Mouse (Mus musculus): ENCODE measurements around the gene Nsa2.
"Not testable (repeated sequence)": the region's sequence is repeated elsewhere in the genome, so short reads cannot be mapped to it uniquely, and the experiment has no call there.

The Nsa2 gene

GRCm38 (mm10) chr13:97137466-97138400, at the start of gene Nsa2, which contains the start of gene Gfm2:
TSS of gene Nsa2 (minus strand) at chr13:97137937.
TSS of gene Gfm2 (plus strand) at chr13:97137937.
- peak; percentile 84 to 89 for DNase-seq (ENCODE audit: low spot score in 2 of 2)

- DNase-seq (ENCODE audit: low spot score in 2 of 2), result no peak
Observed at GRCm38 (mm10) chr13:97186346-97186745, 48.6 kb upstream of the Nsa2 start.

GRCm38 (mm10) chr13:97184656-97185055, 46.9 kb upstream of the Nsa2 start:
- no peak for DNase-seq (ENCODE audit: low spot score in 2 of 2)

GRCm38 (mm10) chr13:97184168-97184567, 46.4 kb upstream of the Nsa2 start:
- DNase-seq (ENCODE audit: low spot score in 2 of 2), result no peak

GRCm38 (mm10) chr13:97182821-97183220, 45.1 kb upstream of the Nsa2 start:
- no peak for DNase-seq (ENCODE audit: low spot score in 2 of 2)

GRCm38 (mm10) chr13:97180113-97180828, 42.5 kb upstream of the Nsa2 start:
- no peak for DNase-seq (ENCODE audit: low spot score in 2 of 2)

- DNase-seq (ENCODE audit: low spot score in 2 of 2), result no peak
Observed at GRCm38 (mm10) chr13:97178943-97179342, 41.2 kb upstream of the Nsa2 start.

GRCm38 (mm10) chr13:97176731-97177130, 39.0 kb upstream of the Nsa2 start:
- no peak for DNase-seq (ENCODE audit: low spot score in 2 of 2)

- DNase-seq (ENCODE audit: low spot score in 2 of 2), result no peak
Observed at GRCm38 (mm10) chr13:97175520-97176264, 38.0 kb upstream of the Nsa2 start.

- DNase-seq (ENCODE audit: low spot score in 2 of 2), result peak; percentile 14 to 71
Observed at GRCm38 (mm10) chr13:97145834-97146233, 8.1 kb upstream of the Nsa2 start.

GRCm38 (mm10) chr13:97142321-97142720, 4.6 kb upstream of the Nsa2 start:
- no peak for DNase-seq (ENCODE audit: low spot score in 2 of 2)

GRCm38 (mm10) chr13:97138404-97138931, 731 bp upstream of the Nsa2 start:
- DNase-seq (ENCODE audit: low spot score in 2 of 2), result not testable (repeated sequence)

GRCm38 (mm10) chr13:97130413-97130812, 7.3 kb downstream of the Nsa2 start:
- not testable (repeated sequence) for DNase-seq (ENCODE audit: low spot score in 2 of 2)

- not testable (repeated sequence) for DNase-seq (ENCODE audit: low spot score in 2 of 2)
Observed at GRCm38 (mm10) chr13:97129654-97130053, 8.1 kb downstream of the Nsa2 start.

GRCm38 (mm10) chr13:97121341-97121740, 16.4 kb downstream of the Nsa2 start:
- no peak for DNase-seq (ENCODE audit: low spot score in 2 of 2)

- no peak for DNase-seq (ENCODE audit: low spot score in 2 of 2)
Observed at GRCm38 (mm10) chr13:97109046-97109445, 28.7 kb downstream of the Nsa2 start.

- not testable (repeated sequence) for DNase-seq (ENCODE audit: low spot score in 2 of 2)
Observed at GRCm38 (mm10) chr13:97107721-97108120, 30.0 kb downstream of the Nsa2 start.

- no peak for DNase-seq (ENCODE audit: low spot score in 2 of 2)
Observed at GRCm38 (mm10) chr13:97104996-97105395, 32.7 kb downstream of the Nsa2 start.

- DNase-seq (ENCODE audit: low spot score in 2 of 2), result peak in 1 of 2 experiments; percentile 41
Observed at GRCm38 (mm10) chr13:97099187-97099852, 38.4 kb downstream of the Nsa2 start, which contains the start of gene Gm6169. TSS of gene Gm6169 (minus strand) at chr13:97099237.

GRCm38 (mm10) chr13:97095726-97096125, 42.0 kb downstream of the Nsa2 start:
- DNase-seq (ENCODE audit: low spot score in 2 of 2), result no peak

GRCm38 (mm10) chr13:97088183-97088582, 49.6 kb downstream of the Nsa2 start:
- no peak for DNase-seq (ENCODE audit: low spot score in 2 of 2)

Data from spleen, postnatal 10 days (tissue).